Mouse (Mus musculus) bone marrow macrophage, adult 2 months (primary cell): ENCODE data around the gene Syngap1.
"Not testable (repeated sequence)": the region's sequence is repeated elsewhere in the genome, so short reads cannot be mapped to it uniquely, and the experiment has no call there.

Experiments
- CTCF ChIP-seq: IDR thresholded peaks from 2 replicates; pipeline ENCODE4 v1.5.1; 2012; ENCODE audit warnings: low read depth, mild to moderate bottlenecking, low read length, moderate library complexity
- POLR2A ChIP-seq: IDR thresholded peaks from 2 replicates; pipeline ENCODE4 v1.6.1; 2012; ENCODE audit warnings: mild to moderate bottlenecking, low read depth, low read length, borderline replicate concordance

GRCm38 (mm10) chr17:26919516-26919915 lies 21.5 kb upstream of the Syngap1 start:
- not testable (repeated sequence) for TF ChIP-seq CTCF, POLR2A
